Mouse (Mus musculus) testis, adult 2 months (tissue): ENCODE measurements at regions not wholly inside any gene's neighbourhood (a gene's known extent, or its start where the extent isn't known, plus 50 kb on each side); places are given as distances from the start of the nearest gene placed in this dataset.

Experiments
- CTCF ChIP-seq: fragments of 200-500 bp; IDR thresholded peaks from 2 replicates; pipeline ENCODE4 v1.5.1; 2012; ENCODE audit warnings: low read depth, mild to moderate bottlenecking, inconsistent platforms, low read length, moderate library complexity; ENCODE audit not compliant: control insufficient read depth, insufficient read depth, insufficient replicate concordance
- POLR2A ChIP-seq: fragments of 200-500 bp; IDR thresholded peaks from 2 replicates; pipeline ENCODE4 v1.6.1; 2012; ENCODE audit warnings: low read depth, mild to moderate bottlenecking, inconsistent platforms, low read length, moderate library complexity; ENCODE audit not compliant: control insufficient read depth

DNA sequence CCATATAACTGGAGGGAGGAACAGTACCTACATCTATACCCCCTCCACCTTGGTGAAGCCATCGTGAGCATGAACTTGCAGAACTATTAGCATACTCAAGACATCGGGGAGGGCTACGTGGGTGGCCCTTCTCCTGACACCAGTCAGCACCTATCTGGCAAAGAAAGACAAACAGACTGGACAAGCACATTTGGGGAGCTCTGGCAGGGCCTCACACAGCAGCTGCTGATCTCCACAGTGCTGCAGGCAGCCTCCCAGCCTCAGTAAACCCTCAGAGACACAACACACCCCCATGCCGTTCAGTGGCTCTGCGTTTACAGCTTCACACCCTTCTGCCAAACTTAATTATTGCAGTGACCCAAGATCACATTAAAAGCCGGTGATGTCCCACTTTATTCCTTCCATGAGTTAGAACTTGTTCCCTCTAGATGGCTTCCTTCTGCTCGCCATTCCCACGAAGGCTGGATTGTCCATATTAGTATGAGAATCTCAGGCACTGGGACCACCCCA is 161.7 kb downstream of the Fam43a start:
- TF ChIP-seq POLR2A (no peak), CTCF (no peak)
